Mouse (Mus musculus) stomach, postnatal 0 days (tissue): Measurements from ENCODE around the gene Dlg2. TPM values are rescaled to one million over a fixed set of nuclear protein-coding genes. Genes with fewer than 3 reads are reported as not detected.

Source experiments
- ATAC-seq: fragments of 200-750 bp; cut with Nextera tagmentation; 2 replicates; pipeline ENCODE4 v1.8.0; 2017; ENCODE audit not compliant: low FRiP score, low TSS enrichment
- DNase-seq: peaks from one replicate; pipeline ENCODE4 v3.0.0-alpha.2; 2016; ENCODE audit warnings: low spot score
- H3K27ac ChIP-seq: fragments of 300-500 bp; sonication (generic); replicated peaks from 2 replicates; pipeline ENCODE4 v1.5.1; 2014; ENCODE audit warnings: mild to moderate bottlenecking, control low read depth
- H3K27me3 ChIP-seq: fragments of 300-500 bp; sonication (generic); 2 replicates; pipeline ENCODE4 v1.6.1; 2014; ENCODE audit warnings: low read length; ENCODE audit not compliant: control insufficient read depth, insufficient read depth
- H3K36me3 ChIP-seq: fragments of 300-500 bp; sonication (generic); 2 replicates; pipeline ENCODE4 v1.6.1; 2014; ENCODE audit warnings: low read length, mixed read lengths; ENCODE audit not compliant: control insufficient read depth, insufficient read depth
- H3K4me1 ChIP-seq: fragments of 300-500 bp; sonication (generic); replicated peaks from 2 replicates; pipeline ENCODE4 v1.6.1; 2014; ENCODE audit warnings: antibody characterized with exemption; ENCODE audit not compliant: control insufficient read depth, insufficient read depth
- H3K4me2 ChIP-seq: fragments of 300-500 bp; sonication (generic); replicated peaks from 2 replicates; pipeline ENCODE4 v1.6.1; 2014; ENCODE audit warnings: low read depth, mild to moderate bottlenecking, control low read depth, moderate library complexity
- H3K4me3 ChIP-seq: fragments of 300-500 bp; sonication (generic); 2 replicates; pipeline ENCODE4 v1.5.1; 2014; ENCODE audit warnings: low read depth, low read length, control low read depth
- H3K9ac ChIP-seq: fragments of 300-500 bp; sonication (generic); 2 replicates; pipeline ENCODE4 v1.6.1; 2014; ENCODE audit warnings: mild to moderate bottlenecking, low read length, control low read depth, mixed read lengths
- H3K9me3 ChIP-seq: fragments of 300-500 bp; sonication (generic); 2 replicates; pipeline ENCODE4 v1.6.1; 2016; ENCODE audit warnings: low read length; ENCODE audit not compliant: control insufficient read depth
- CTCF ChIP-seq: IDR thresholded peaks from 2 replicates; pipeline ENCODE4 v1.5.1; 2016; ENCODE audit warnings: antibody characterized with exemption, low read depth, mild to moderate bottlenecking, moderate library complexity
- EP300 ChIP-seq: optimal IDR thresholded peaks from 2 replicates; pipeline ENCODE3; 2016; ENCODE audit warnings: antibody characterized with exemption
- WGBS: fragments of 180-500 bp; shearing (Covaris S2); extraction: QIAGEN DNeasy Blood & Tissue Kit; methylation state at CpG from one replicate; pipeline ENCODE4 v1.1.7; 2014; 5-methylcytosine and 5-hydroxymethylcytosine counted together
- polyA plus RNA-seq: library from polyadenylated mRNA; unstranded; fragments of >200 nt; fragmentation: Nextera tagmentation; extraction: Ambion mirVana; gene quantifications from 2 replicates; pipeline ENCODE4 v1.2.1, GENCODE M21; 2015

Dlg2 gene
- polyA plus RNA-seq, 1 experiment from 2014 or later, result 12.8 TPM

GRCm38 (mm10) chr7:91598549-91598948 is 1122.1 kb downstream of the Dlg2 start:
- H3K4me2 ChIP-seq, result no peak overlapping the region
- TF ChIP-seq EP300, result no peak
- TF ChIP-seq CTCF, result no peak
- no peak for ATAC-seq
- no peak overlapping the region for H3K9ac ChIP-seq
- H3K9me3 ChIP-seq, result no peaks in the 10 kb centered on the region
- H3K27me3 ChIP-seq, result no peaks in the 10 kb centered on the region
- no peaks in the 10 kb centered on the region for H3K36me3 ChIP-seq
- H3K4me3 ChIP-seq, result no peak overlapping the region
- DNase-seq, result no peak
- no peaks in the 10 kb centered on the region for H3K4me1 ChIP-seq
- H3K27ac ChIP-seq, result no peak overlapping the region
- WGBS, result 55% methylated on average over 4 of the region's 4 CpGs

- Histone ChIP-seq H3K4me2 (no peak overlapping the region), H3K36me3 (no peaks in the 10 kb centered on the region), H3K9me3 (no peaks in the 10 kb centered on the region), H3K27ac (no peak overlapping the region), H3K27me3 (no peaks in the 10 kb centered on the region), H3K9ac (no peak overlapping the region), H3K4me3 (no peak overlapping the region), H3K4me1 (no peaks in the 10 kb centered on the region)
- no peak for DNase-seq
- no peak for ATAC-seq
- no peak for TF ChIP-seq EP300
- TF ChIP-seq CTCF, result peak; percentile 71
Measured at GRCm38 (mm10) chr7:91601307-91601706, 1124.8 kb downstream of the Dlg2 start.

GRCm38 (mm10) chr7:91603561-91603960 is 1127.1 kb downstream of the Dlg2 start:
- no peaks in the 10 kb centered on the region for H3K4me1 ChIP-seq
- no peaks in the 10 kb centered on the region for H3K9me3 ChIP-seq
- no peak overlapping the region for H3K4me2 ChIP-seq
- H3K4me3 ChIP-seq, result no peak overlapping the region
- no peak overlapping the region for H3K9ac ChIP-seq
- TF ChIP-seq CTCF, result no peak
- no peaks in the 10 kb centered on the region for H3K27me3 ChIP-seq
- H3K27ac ChIP-seq, result no peak overlapping the region
- ATAC-seq (no peak), DNase-seq (no peak)
- 60% methylated on average over 4 of the region's 4 CpGs for WGBS
- H3K36me3 ChIP-seq, result no peaks in the 10 kb centered on the region

- Histone ChIP-seq H3K36me3 (no peaks in the 10 kb centered on the region), H3K4me2 (no peak overlapping the region), H3K27ac (no peak overlapping the region), H3K4me1 (no peaks in the 10 kb centered on the region), H3K4me3 (no peak overlapping the region), H3K27me3 (no peaks in the 10 kb centered on the region), H3K9ac (no peak overlapping the region), H3K9me3 (no peaks in the 10 kb centered on the region)
- no peak for ATAC-seq
- 83% methylated on average over 1 of the region's 1 CpGs for WGBS
- TF ChIP-seq EP300 (no peak), CTCF (no peak)
- DNase-seq, result no peak
Measured at GRCm38 (mm10) chr7:91653033-91653432, 1176.6 kb downstream of the Dlg2 start.

GRCm38 (mm10) chr7:91659498-91659897 is 1183.0 kb downstream of the Dlg2 start:
- no peak for DNase-seq
- Histone ChIP-seq H3K27me3 (no peaks in the 10 kb centered on the region), H3K36me3 (no peaks in the 10 kb centered on the region), H3K9me3 (no peaks in the 10 kb centered on the region), H3K4me1 (no peaks in the 10 kb centered on the region), H3K9ac (no peak overlapping the region), H3K4me3 (no peak overlapping the region), H3K4me2 (no peak overlapping the region), H3K27ac (no peak overlapping the region)
- WGBS, result 56% methylated on average over 2 of the region's 2 CpGs
- ATAC-seq, result no peak
- TF ChIP-seq CTCF, result no peak
- no peak for TF ChIP-seq EP300

- Histone ChIP-seq H3K9ac (no peak overlapping the region), H3K9me3 (no peaks in the 10 kb centered on the region), H3K27ac (no peak overlapping the region), H3K4me2 (no peak overlapping the region), H3K4me3 (no peak overlapping the region), H3K4me1 (no peaks in the 10 kb centered on the region), H3K36me3 (no peaks in the 10 kb centered on the region), H3K27me3 (no peaks in the 10 kb centered on the region)
- TF ChIP-seq EP300 (no peak), CTCF (no peak)
- DNase-seq, result no peak
- no peak for ATAC-seq
- WGBS, result 71% methylated on average over 13 of the region's 13 CpGs
Measured at GRCm38 (mm10) chr7:91672236-91673017, 1196.0 kb downstream of the Dlg2 start.
